Mouse (Mus musculus) midbrain, embryonic 13.5 days (tissue): ENCODE measurements around the gene Sart1. TPM values are rescaled to one million over a fixed set of nuclear protein-coding genes. Genes with fewer than 3 reads are reported as not detected.

Experiments
- ATAC-seq: fragments of 200-750 bp; cut with Nextera tagmentation; 2 replicates; pipeline ENCODE4 v1.8.0; 2017; ENCODE audit warnings: mild to moderate bottlenecking, moderate TSS enrichment, moderate library complexity
- H3K27ac ChIP-seq: fragments of 300-500 bp; sonication (generic); 2 replicates; pipeline ENCODE4 v1.5.1; 2015; ENCODE audit warnings: inconsistent platforms, mild to moderate bottlenecking, moderate library complexity
- H3K27me3 ChIP-seq: fragments of 300-500 bp; sonication (generic); 2 replicates; pipeline ENCODE4 v1.6.1; 2015; ENCODE audit warnings: mild to moderate bottlenecking, inconsistent platforms
- H3K36me3 ChIP-seq: fragments of 300-500 bp; sonication (generic); 2 replicates; pipeline ENCODE4 v1.6.1; 2015; ENCODE audit warnings: mild to moderate bottlenecking, inconsistent platforms
- H3K4me1 ChIP-seq: fragments of 300-500 bp; sonication (generic); replicated peaks from 2 replicates; pipeline ENCODE4 v1.6.1; 2015; ENCODE audit warnings: inconsistent platforms
- H3K4me2 ChIP-seq: fragments of 300-500 bp; sonication (generic); replicated peaks from 2 replicates; pipeline ENCODE4 v1.6.1; 2015; ENCODE audit warnings: moderate library complexity, mild to moderate bottlenecking, inconsistent platforms
- H3K4me3 ChIP-seq: fragments of 300-500 bp; sonication (generic); replicated peaks from 2 replicates; pipeline ENCODE4 v1.5.1; 2015; ENCODE audit warnings: mild to moderate bottlenecking, inconsistent platforms
- H3K9ac ChIP-seq: fragments of 300-500 bp; sonication (generic); replicated peaks from 2 replicates; pipeline ENCODE4 v1.6.1; 2015; ENCODE audit warnings: mild to moderate bottlenecking, inconsistent platforms
- H3K9me3 ChIP-seq: fragments of 300-500 bp; sonication (generic); 2 replicates; pipeline ENCODE4 v1.6.1; 2016; ENCODE audit warnings: mild to moderate bottlenecking, inconsistent platforms
- WGBS: fragments of 180-500 bp; shearing (Covaris S2); methylation state at CpG from one replicate; pipeline ENCODE4 v1.1.7; 2015; 5-methylcytosine and 5-hydroxymethylcytosine counted together
- polyA plus RNA-seq: library from polyadenylated mRNA; unstranded; fragments of >200 nt; fragmentation: Nextera tagmentation; extraction: Ambion mirVana; gene quantifications from 2 replicates; pipeline ENCODE4 v1.2.1, GENCODE M21; 2015

Sart1 gene
- polyA plus RNA-seq, result 74.3 and 78.8 TPM in 2 replicates

- Histone ChIP-seq H3K9me3 (no peaks in the 10 kb centered on the region), H3K36me3 (peaks cover 22% of the 10 kb centered on the region), H3K27me3 (no peaks in the 10 kb centered on the region), H3K9ac (peak within 1 kb of the TSS; percentile 95), H3K4me2 (peak within 1 kb of the TSS; percentile 98), H3K4me3 (peak within 1 kb of the TSS; percentile 100), H3K4me1 (peaks cover 41% of the 10 kb centered on the region), H3K27ac (peak within 1 kb of the TSS; percentile 85)
- peak; percentile 96 for ATAC-seq
- 2% methylated on average over 43 of the region's 43 CpGs for WGBS
Measured at GRCm38 (mm10) chr19:5388588-5389242, at the start of gene Sart1. Gene Sart1, minus strand, starts transcription at chr19:5388703.

GRCm38 (mm10) chr19:5433951-5434350, 45.4 kb upstream of the Sart1 start:
- H3K9me3 ChIP-seq, result no peaks in the 10 kb centered on the region
- H3K4me2 ChIP-seq, result no peak overlapping the region
- ATAC-seq, result no peak
- H3K36me3 ChIP-seq, result no peaks in the 10 kb centered on the region
- no peak overlapping the region for H3K4me3 ChIP-seq
- no peak overlapping the region for H3K27ac ChIP-seq
- 72% methylated on average over 7 of the region's 7 CpGs for WGBS
- H3K27me3 ChIP-seq, result no peaks in the 10 kb centered on the region
- peaks cover 12% of the 10 kb centered on the region for H3K4me1 ChIP-seq
- H3K9ac ChIP-seq, result no peak overlapping the region

- H3K9ac ChIP-seq, result peak overlapping the region; percentile 50
- no peak overlapping the region for H3K27ac ChIP-seq
- peak overlapping the region; percentile 24 for H3K4me3 ChIP-seq
- H3K4me2 ChIP-seq, result peak overlapping the region; percentile 49
- peak; percentile 43 for ATAC-seq
- H3K36me3 ChIP-seq, result no peaks in the 10 kb centered on the region
- H3K4me1 ChIP-seq, result peaks cover 14% of the 10 kb centered on the region
- no peaks in the 10 kb centered on the region for H3K9me3 ChIP-seq
- H3K27me3 ChIP-seq, result no peaks in the 10 kb centered on the region
- 11% methylated on average over 16 of the region's 16 CpGs for WGBS
Measured at GRCm38 (mm10) chr19:5432992-5433852, 44.7 kb upstream of the Sart1 start.

GRCm38 (mm10) chr19:5431911-5432464, 43.5 kb upstream of the Sart1 start:
- WGBS, result 79% methylated on average over 4 of the region's 4 CpGs
- Histone ChIP-seq H3K27me3 (no peaks in the 10 kb centered on the region), H3K36me3 (peaks cover 4% of the 10 kb centered on the region), H3K9me3 (no peaks in the 10 kb centered on the region), H3K4me1 (peaks cover 23% of the 10 kb centered on the region), H3K9ac (0 out of 2 replicates have a peak overlapping the region, but pooled peaks have one; percentile 32), H3K4me3 (no peak overlapping the region), H3K4me2 (no peak overlapping the region), H3K27ac (no peak overlapping the region)
- no peak for ATAC-seq

GRCm38 (mm10) chr19:5430408-5430807, 41.9 kb upstream of the Sart1 start:
- Histone ChIP-seq H3K27ac (no peak overlapping the region), H3K4me3 (no peak overlapping the region), H3K9me3 (no peaks in the 10 kb centered on the region), H3K4me2 (no peak overlapping the region), H3K4me1 (peaks cover 38% of the 10 kb centered on the region), H3K36me3 (peaks cover 15% of the 10 kb centered on the region), H3K9ac (no peak overlapping the region), H3K27me3 (no peaks in the 10 kb centered on the region)
- ATAC-seq, result no peak
- 94% methylated on average over 1 of the region's 1 CpGs for WGBS

- H3K36me3 ChIP-seq, result peaks cover 15% of the 10 kb centered on the region
- no peaks in the 10 kb centered on the region for H3K27me3 ChIP-seq
- H3K4me1 ChIP-seq, result peaks cover 38% of the 10 kb centered on the region
- 79% methylated on average over 8 of the region's 8 CpGs for WGBS
- H3K27ac ChIP-seq, result no peak overlapping the region
- no peak overlapping the region; the same call in 1 of the 2 replicates for H3K9ac ChIP-seq
- no peak overlapping the region for H3K4me2 ChIP-seq
- ATAC-seq, result no peak
- H3K9me3 ChIP-seq, result no peaks in the 10 kb centered on the region
- no peak overlapping the region for H3K4me3 ChIP-seq
Measured at GRCm38 (mm10) chr19:5429806-5430205, 41.3 kb upstream of the Sart1 start.

- Histone ChIP-seq H3K36me3 (peaks cover 15% of the 10 kb centered on the region), H3K4me3 (no peak overlapping the region), H3K9ac (no peak overlapping the region), H3K4me1 (peaks cover 38% of the 10 kb centered on the region), H3K27me3 (no peaks in the 10 kb centered on the region), H3K27ac (no peak overlapping the region), H3K4me2 (no peak overlapping the region), H3K9me3 (no peaks in the 10 kb centered on the region)
- ATAC-seq, result no peak
- 85% methylated on average over 4 of the region's 4 CpGs for WGBS
Measured at GRCm38 (mm10) chr19:5429219-5429618, 40.7 kb upstream of the Sart1 start.

- H3K27me3 ChIP-seq, result no peaks in the 10 kb centered on the region
- no peaks in the 10 kb centered on the region for H3K9me3 ChIP-seq
- ATAC-seq, result no peak
- H3K36me3 ChIP-seq, result peaks cover 15% of the 10 kb centered on the region
- WGBS, result 94% methylated on average over 2 of the region's 2 CpGs
- H3K4me2 ChIP-seq, result no peak overlapping the region
- H3K9ac ChIP-seq, result no peak overlapping the region
- H3K27ac ChIP-seq, result no peak overlapping the region
- H3K4me3 ChIP-seq, result no peak overlapping the region
- H3K4me1 ChIP-seq, result peaks cover 41% of the 10 kb centered on the region
Measured at GRCm38 (mm10) chr19:5428083-5428482, 39.6 kb upstream of the Sart1 start.

- H3K4me2 ChIP-seq, result peak overlapping the region; percentile 80
- WGBS, result 94% methylated on average over 13 of the region's 13 CpGs
- no peak overlapping the region for H3K27ac ChIP-seq
- ATAC-seq, result no peak
- H3K36me3 ChIP-seq, result peaks cover 26% of the 10 kb centered on the region
- peak overlapping the region; percentile 69 for H3K4me3 ChIP-seq
- peaks cover 48% of the 10 kb centered on the region for H3K4me1 ChIP-seq
- peak overlapping the region; percentile 89; the same call in 1 of the 2 replicates for H3K9ac ChIP-seq
- H3K9me3 ChIP-seq, result no peaks in the 10 kb centered on the region
- no peaks in the 10 kb centered on the region for H3K27me3 ChIP-seq
Measured at GRCm38 (mm10) chr19:5426640-5427290, 38.3 kb upstream of the Sart1 start.

- peaks cover 48% of the 10 kb centered on the region for H3K4me1 ChIP-seq
Measured at GRCm38 (mm10) chr19:5425906-5426565, 37.5 kb upstream of the Sart1 start.

More at GRCm38 (mm10) chr19:5425906-5426565, 37.5 kb upstream of the Sart1 start:
- H3K9me3 ChIP-seq, result no peaks in the 10 kb centered on the region
- WGBS, result 91% methylated on average over 18 of the region's 18 CpGs
- peak overlapping the region; percentile 69 for H3K4me3 ChIP-seq
- peak overlapping the region; percentile 80 for H3K4me2 ChIP-seq
- no peaks in the 10 kb centered on the region for H3K27me3 ChIP-seq
- peaks cover 32% of the 10 kb centered on the region for H3K36me3 ChIP-seq
- H3K9ac ChIP-seq, result peak overlapping the region; percentile 89
- ATAC-seq, result no peak; the same call in 1 of the 2 replicates
- H3K27ac ChIP-seq, result peak overlapping the region; percentile 91; the same call in 1 of the 2 replicates
